Mouse (Mus musculus) forebrain, postnatal 0 days (tissue): ENCODE data around the gene Ddah1. TPM values are rescaled to one million over a fixed set of nuclear protein-coding genes. Genes with fewer than 3 reads are reported as not detected.

Experiments used
- ATAC-seq: fragments of 200-750 bp; cut with Nextera tagmentation; 2 replicates; pipeline ENCODE4 v1.8.0; 2017; ENCODE audit warnings: mild to moderate bottlenecking, moderate library complexity
- DNase-seq: peaks from one replicate; pipeline ENCODE4 v3.0.0-alpha.2; 2015
- H3K27ac ChIP-seq: fragments of 300-500 bp; sonication (generic); 2 replicates; pipeline ENCODE4 v1.5.1; 2014; ENCODE audit warnings: low read depth, mild to moderate bottlenecking, antibody characterized with exemption, low read length, moderate library complexity, mixed read lengths
- H3K27me3 ChIP-seq: fragments of 300-500 bp; sonication (generic); 2 replicates; pipeline ENCODE4 v1.6.1; 2014; ENCODE audit warnings: mild to moderate bottlenecking, low read length, mixed read lengths; ENCODE audit not compliant: insufficient read depth
- H3K36me3 ChIP-seq: fragments of 300-500 bp; sonication (generic); 2 replicates; pipeline ENCODE4 v1.6.1; 2014; ENCODE audit warnings: mild to moderate bottlenecking, moderate library complexity; ENCODE audit not compliant: insufficient read depth
- H3K4me1 ChIP-seq: fragments of 300-500 bp; sonication (generic); 2 replicates; pipeline ENCODE4 v1.6.1; 2014; ENCODE audit warnings: antibody characterized with exemption; ENCODE audit not compliant: insufficient read depth
- H3K4me2 ChIP-seq: fragments of 300-500 bp; sonication (generic); 2 replicates; pipeline ENCODE4 v1.6.1; 2014; ENCODE audit warnings: low read depth, mild to moderate bottlenecking, moderate library complexity
- H3K4me3 ChIP-seq: fragments of 300-500 bp; sonication (generic); 2 replicates; pipeline ENCODE4 v1.5.1; 2014; ENCODE audit warnings: low read depth, low read length, mixed read lengths
- H3K9ac ChIP-seq: fragments of 300-500 bp; sonication (generic); 2 replicates; pipeline ENCODE4 v1.6.1; 2014; ENCODE audit warnings: mild to moderate bottlenecking
- H3K9me3 ChIP-seq: fragments of 300-500 bp; sonication (generic); 2 replicates; pipeline ENCODE4 v1.6.1; 2016; ENCODE audit warnings: low read length
- CTCF ChIP-seq: sonication (generic); IDR thresholded peaks from 2 replicates; pipeline ENCODE4 v1.5.1; 2016; ENCODE audit warnings: antibody characterized with exemption, control low read depth, low read depth
- WGBS: fragments of 180-500 bp; shearing (Covaris S2); extraction: QIAGEN DNeasy Blood & Tissue Kit; methylation state at CpG from one replicate; pipeline ENCODE4 v1.1.7; 2014; 5-methylcytosine and 5-hydroxymethylcytosine counted together
- polyA plus RNA-seq: library from polyadenylated mRNA; unstranded; fragments of >200 nt; fragmentation: Nextera tagmentation; extraction: Ambion mirVana; gene quantifications from 2 replicates; pipeline ENCODE4 v1.2.1, GENCODE M21; 2015
- total RNA-seq: library from RNA; depleted of rRNA; stranded (reverse); fragments of >200 nt; gene quantifications from 2 replicates; pipeline ENCODE4 v1.2.3, GENCODE M21; 2014

Gene Ddah1
- total and polyA plus RNA-seq, 2 experiments from 2014 or later: 147 to 206 TPM

DNA sequence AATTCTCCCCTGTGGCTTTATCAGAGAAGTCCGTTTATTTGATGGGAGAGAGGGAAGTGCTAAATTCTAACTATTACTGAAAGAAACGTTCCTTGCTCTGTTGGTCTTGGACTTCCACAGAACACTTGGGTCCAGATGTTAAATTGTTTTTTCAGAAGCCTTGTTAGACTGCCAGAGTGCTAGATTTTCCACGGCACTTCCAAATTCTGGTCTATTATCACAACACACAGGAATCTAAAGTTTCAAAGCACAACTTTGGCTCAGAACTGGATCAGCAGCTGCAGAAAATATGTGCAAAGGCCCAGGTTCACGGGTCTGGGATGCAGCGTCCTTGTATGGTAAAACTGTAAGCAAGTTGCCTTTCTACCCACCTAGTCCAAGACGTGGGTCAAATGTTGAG, 43.6 kb downstream of the Ddah1 start:
- H3K9ac ChIP-seq: no peak overlapping the region
- TF ChIP-seq CTCF: no peak
- no peaks in the 10 kb centered on the region for H3K9me3 ChIP-seq
- no peaks in the 10 kb centered on the region; the same call in 1 of the 2 replicates for H3K27me3 ChIP-seq
- DNase-seq (no peak), ATAC-seq (no peak)
- H3K4me1 ChIP-seq: no peaks in the 10 kb centered on the region
- no peak overlapping the region for H3K4me3 ChIP-seq
- no peak overlapping the region for H3K4me2 ChIP-seq
- H3K27ac ChIP-seq: no peak overlapping the region
- H3K36me3 ChIP-seq: no peaks in the 10 kb centered on the region
- WGBS: 85% methylated on average over 6 of the region's 6 CpGs

DNA sequence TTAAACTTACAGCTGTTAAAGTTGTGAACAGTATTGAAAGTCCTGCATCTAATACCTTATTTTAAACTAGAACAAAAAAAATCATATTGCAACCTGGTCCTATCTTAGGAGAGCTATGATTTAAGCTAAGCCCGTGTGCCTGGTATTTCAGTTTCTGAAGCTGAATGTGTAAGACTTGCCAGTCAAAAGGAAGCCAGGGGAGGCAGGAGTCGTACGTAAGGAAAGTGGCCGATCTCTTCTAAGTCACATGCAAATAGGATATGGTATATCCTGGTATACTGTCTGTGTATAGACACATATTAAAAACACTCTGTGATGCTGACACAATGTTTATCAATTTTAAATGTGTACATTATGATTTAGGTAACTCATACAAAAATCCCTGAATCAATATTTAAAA, 47.4 kb downstream of the Ddah1 start:
- Histone ChIP-seq H3K4me1 (no peaks in the 10 kb centered on the region), H3K9me3 (no peaks in the 10 kb centered on the region), H3K27me3 (no peaks in the 10 kb centered on the region), H3K9ac (no peak overlapping the region), H3K4me3 (no peak overlapping the region), H3K4me2 (no peak overlapping the region), H3K27ac (no peak overlapping the region), H3K36me3 (no peaks in the 10 kb centered on the region)
- DNase-seq: no peak
- 9% methylated on average over 4 of the region's 4 CpGs for WGBS
- no peak for ATAC-seq
- TF ChIP-seq CTCF: no peak

DNA sequence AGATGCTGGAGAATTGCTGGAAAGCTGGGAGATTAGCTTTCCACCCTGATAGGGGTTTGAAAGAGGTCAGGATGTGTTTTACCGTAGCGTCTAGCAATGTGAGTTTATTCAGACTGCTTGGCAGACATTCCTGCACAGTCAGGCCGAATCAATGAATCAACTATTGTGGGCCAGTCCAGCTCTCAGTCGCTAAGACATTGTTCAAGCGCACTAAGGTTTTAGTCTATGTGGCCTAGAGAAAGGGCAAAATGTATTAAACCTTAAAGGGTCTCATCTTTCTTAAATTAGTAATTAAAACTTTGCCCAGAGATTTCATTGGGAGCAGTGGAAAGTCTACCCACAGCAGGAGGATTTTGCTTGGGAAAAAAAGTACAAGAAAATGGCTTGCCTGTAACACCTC, 48.0 kb downstream of the Ddah1 start:
- H3K4me2 ChIP-seq: no peak overlapping the region

DNA sequence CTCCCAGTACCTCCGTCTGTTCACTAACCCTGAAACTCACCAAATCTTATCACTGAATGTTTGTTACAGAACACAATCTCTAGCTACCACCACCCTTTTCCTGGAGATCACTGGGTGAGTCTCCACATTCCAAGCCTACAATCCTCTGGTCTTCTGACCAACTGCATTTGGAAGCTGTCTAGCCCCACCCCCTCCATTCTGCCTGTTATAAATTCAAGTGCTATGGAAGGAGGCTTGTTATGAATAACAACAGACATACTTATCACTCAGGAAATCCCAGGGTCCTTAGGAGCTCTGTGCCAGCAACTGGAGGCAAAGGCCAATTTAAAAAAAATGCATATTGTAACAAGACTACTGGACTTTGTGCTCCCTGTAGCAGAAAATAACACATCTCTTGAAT, 58.3 kb downstream of the Ddah1 start:
- TF ChIP-seq CTCF: no peak
- no peak for ATAC-seq
- Histone ChIP-seq H3K27me3 (no peaks in the 10 kb centered on the region), H3K4me1 (no peaks in the 10 kb centered on the region), H3K36me3 (no peaks in the 10 kb centered on the region), H3K9ac (no peak overlapping the region), H3K27ac (no peak overlapping the region), H3K4me3 (no peak overlapping the region), H3K9me3 (no peaks in the 10 kb centered on the region), H3K4me2 (no peak overlapping the region)
- DNase-seq: no peak
- 82% methylated on average over 1 of the region's 1 CpGs for WGBS

More for the DNA sequence above, 48.0 kb downstream of the Ddah1 start:
- Histone ChIP-seq H3K27ac (no peak overlapping the region), H3K4me3 (no peak overlapping the region), H3K27me3 (no peaks in the 10 kb centered on the region), H3K9ac (no peak overlapping the region), H3K36me3 (no peaks in the 10 kb centered on the region), H3K9me3 (no peaks in the 10 kb centered on the region), H3K4me1 (no peaks in the 10 kb centered on the region)
- no peak for TF ChIP-seq CTCF
- 7% methylated on average over 5 of the region's 5 CpGs for WGBS
- DNase-seq: peak; percentile 39
- peak; percentile 42; the same call in 1 of the 2 replicates for ATAC-seq

DNA sequence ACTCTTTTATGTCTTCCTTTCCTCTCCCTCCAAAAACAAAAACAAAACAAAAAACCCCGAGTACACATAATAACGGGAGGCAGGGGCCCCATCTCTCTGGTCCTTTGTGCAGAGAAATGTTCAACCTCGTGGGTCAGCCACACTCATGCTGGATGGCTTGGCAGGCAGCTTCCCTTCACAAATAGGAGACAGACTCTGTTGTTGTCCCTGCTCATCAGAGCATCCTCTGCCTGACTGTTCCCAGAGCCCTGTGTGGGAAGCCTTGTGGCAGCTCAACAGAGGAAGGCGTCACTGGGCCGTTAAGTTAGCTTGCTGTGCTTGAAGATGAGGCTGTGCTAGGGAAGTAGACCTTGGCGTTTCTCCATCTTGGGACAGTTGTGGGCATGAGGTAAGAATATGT, 58.8 kb downstream of the Ddah1 start:
- ATAC-seq (peak; percentile 65), DNase-seq (peak; percentile 22)
- 20% methylated on average over 6 of the region's 6 CpGs for WGBS

DNA sequence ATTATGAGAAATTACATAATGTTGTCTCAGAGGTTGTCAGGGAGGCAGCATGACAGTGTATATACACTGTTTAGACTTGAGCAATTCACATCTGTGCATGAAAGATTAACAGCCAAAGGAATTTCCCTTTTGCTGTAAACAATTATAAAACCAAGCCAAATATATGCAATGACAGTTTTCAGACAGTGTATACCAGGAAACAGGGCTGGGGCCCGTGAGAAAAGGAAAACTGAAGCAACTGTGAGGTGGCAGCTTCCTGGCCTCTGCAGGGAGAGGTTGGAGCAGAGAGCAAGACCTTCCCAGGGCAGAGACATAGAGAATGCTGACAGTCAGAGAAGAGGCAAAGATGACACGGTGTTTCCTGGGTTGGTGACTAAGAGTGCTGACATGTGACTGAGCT, 62.0 kb downstream of the Ddah1 start:
- Histone ChIP-seq H3K27me3 (no peaks in the 10 kb centered on the region), H3K4me1 (no peaks in the 10 kb centered on the region), H3K4me2 (no peak overlapping the region), H3K9ac (no peak overlapping the region), H3K36me3 (no peaks in the 10 kb centered on the region), H3K27ac (no peak overlapping the region), H3K9me3 (no peaks in the 10 kb centered on the region), H3K4me3 (no peak overlapping the region)
- TF ChIP-seq CTCF: no peak
- DNase-seq (no peak), ATAC-seq (no peak)
- 79% methylated on average over 2 of the region's 2 CpGs for WGBS

More for the DNA sequence above, 58.8 kb downstream of the Ddah1 start:
- no peak overlapping the region for H3K4me2 ChIP-seq
- H3K9ac ChIP-seq: no peak overlapping the region
- TF ChIP-seq CTCF: no peak
- no peak overlapping the region for H3K4me3 ChIP-seq
- no peak overlapping the region for H3K27ac ChIP-seq
- no peaks in the 10 kb centered on the region for H3K36me3 ChIP-seq
- H3K27me3 ChIP-seq: no peaks in the 10 kb centered on the region
- H3K9me3 ChIP-seq: no peaks in the 10 kb centered on the region
- H3K4me1 ChIP-seq: no peaks in the 10 kb centered on the region

DNA sequence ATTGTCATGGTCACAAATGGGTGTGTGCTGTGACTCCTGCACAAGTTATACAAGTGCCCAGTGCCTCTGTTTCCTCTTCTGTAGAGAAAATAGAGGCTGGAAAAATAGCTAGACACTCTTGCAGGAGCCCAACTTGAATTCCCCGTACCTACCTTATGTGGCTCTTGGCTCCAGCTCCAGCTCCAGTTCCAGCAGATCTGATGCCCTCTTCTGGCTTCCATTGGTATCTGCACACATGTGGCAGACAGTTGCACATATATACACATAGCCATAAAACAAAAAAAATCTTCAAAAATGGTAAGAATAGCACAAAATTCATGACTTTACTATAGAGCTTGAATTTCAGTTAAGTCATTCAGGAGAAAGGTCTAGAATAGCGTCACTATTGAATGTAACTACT, 62.5 kb downstream of the Ddah1 start:
- Histone ChIP-seq H3K27ac (no peak overlapping the region), H3K4me2 (no peak overlapping the region), H3K4me3 (no peak overlapping the region), H3K27me3 (no peaks in the 10 kb centered on the region), H3K4me1 (no peaks in the 10 kb centered on the region), H3K36me3 (no peaks in the 10 kb centered on the region), H3K9ac (no peak overlapping the region), H3K9me3 (no peaks in the 10 kb centered on the region)
- ATAC-seq (no peak), DNase-seq (no peak)
- no peak for TF ChIP-seq CTCF
- 91% methylated on average over 2 of the region's 2 CpGs for WGBS

DNA sequence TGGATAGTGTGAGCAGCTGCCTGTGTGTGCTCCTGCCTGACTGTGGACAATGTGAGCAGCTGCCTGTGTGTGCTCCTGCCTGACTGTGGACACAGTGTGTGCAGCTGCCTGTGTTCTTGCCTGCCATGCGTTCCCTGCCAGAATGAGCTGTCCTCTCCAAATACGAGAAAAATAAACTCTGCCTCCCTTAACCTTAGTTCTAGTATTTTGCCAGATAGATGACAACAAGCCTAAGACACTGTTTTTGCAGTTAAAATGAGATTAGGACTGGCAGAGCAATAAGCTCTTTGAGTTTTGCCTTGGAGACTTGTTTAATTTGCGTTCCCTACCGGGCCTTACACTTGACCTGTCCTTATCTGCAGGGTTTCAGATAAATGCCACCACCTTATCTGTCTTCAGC, 63.7 kb downstream of the Ddah1 start:
- H3K4me3 ChIP-seq: no peak overlapping the region
- ATAC-seq (no peak), DNase-seq (no peak)
- no peak overlapping the region for H3K9ac ChIP-seq
- no peaks in the 10 kb centered on the region for H3K27me3 ChIP-seq
- H3K36me3 ChIP-seq: no peaks in the 10 kb centered on the region
- 73% methylated on average over 4 of the region's 4 CpGs for WGBS
- no peaks in the 10 kb centered on the region; the same call in 1 of the 2 replicates for H3K4me1 ChIP-seq
- H3K27ac ChIP-seq: no peak overlapping the region
- no peak overlapping the region for H3K4me2 ChIP-seq
- TF ChIP-seq CTCF: no peak
- no peaks in the 10 kb centered on the region for H3K9me3 ChIP-seq
